Mouse (Mus musculus) retina, postnatal 7 days (tissue): ENCODE data around the gene Gpr65.
A peak's percentile ranks its signal among the peaks of the same experiment; 100 is the strongest.

Experiments used
- DNase-seq: peaks from one replicate; pipeline ENCODE4 v3.0.0-alpha.2; 2012; ENCODE audit warnings: low read depth, low spot score

Gpr65 gene

DNA sequence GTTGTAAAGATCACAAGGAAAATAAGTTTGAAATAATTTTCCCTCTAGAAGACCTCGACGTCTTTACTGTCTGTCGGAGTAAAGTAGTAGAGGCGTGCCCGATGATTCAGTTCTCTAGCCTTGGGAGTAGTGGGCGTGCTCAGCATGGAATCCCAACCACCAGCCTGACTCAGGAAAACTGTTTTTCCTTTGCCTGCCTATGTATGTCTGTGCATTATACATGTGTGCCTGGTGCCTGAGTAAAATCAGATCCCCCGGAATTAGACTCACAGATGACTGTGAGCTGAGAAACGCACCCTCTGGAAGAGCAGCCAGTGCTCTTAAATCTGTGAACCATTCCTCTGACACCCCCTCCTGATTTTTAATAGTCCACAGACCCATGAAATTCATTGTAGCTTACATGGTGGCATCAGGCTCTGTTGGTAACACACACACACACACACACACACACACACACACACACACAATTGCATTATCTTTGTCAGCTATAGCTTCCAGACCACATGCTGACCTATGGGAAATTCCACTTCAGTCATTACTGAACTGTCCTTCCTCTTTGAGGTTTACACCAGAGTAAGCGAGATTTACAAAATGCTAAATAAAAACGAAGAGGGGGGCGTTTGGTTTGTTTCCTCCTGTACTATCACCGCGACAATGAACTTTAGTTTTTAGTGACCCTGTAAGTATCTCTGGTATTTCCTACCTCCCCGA is 14.5 kb downstream of the Gpr65 start:
- no peak for DNase-seq

DNA sequence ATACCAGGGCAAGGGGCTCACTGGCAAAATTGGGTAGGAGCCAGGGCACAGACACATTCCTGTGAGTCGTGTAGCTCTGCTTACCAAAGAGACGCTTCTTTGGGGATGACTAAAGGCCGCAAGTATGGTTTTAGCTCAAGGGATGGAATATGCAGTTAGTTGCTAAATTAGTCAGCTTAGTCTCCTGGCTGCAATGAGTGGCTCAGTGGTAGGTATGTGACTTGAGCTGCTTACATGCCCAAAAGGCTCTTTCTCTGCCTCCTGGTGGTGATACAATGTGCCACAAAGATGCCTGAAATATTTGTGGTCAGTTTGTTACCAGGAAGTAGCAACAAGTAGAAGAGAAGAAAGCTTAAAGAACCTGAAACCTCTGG is 15.0 kb downstream of the Gpr65 start:
- DNase-seq = no peak

GRCm38 (mm10) chr12:98284477-98284876 is 16.0 kb downstream of the Gpr65 start:
- no peak for DNase-seq

DNA sequence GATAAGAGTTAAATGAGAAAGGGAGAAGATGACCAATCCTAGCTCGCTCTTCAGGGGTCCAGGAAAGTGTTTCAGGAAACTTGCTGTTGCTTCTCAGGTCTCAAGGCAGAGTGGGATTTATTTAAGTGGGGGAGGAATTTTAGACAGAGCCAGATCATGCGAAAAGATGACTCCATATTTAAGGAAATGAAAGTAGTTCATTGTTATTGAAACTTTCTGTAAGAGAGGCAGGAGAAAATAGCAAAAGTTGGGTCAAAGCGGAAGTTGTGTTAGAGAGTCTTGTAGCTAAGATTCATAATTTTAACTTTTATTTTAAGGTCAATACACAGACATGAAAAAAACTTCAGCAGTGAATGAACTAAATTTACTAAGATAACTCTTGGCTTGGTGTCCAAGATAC is 22.0 kb downstream of the Gpr65 start:
- no peak for DNase-seq

DNA sequence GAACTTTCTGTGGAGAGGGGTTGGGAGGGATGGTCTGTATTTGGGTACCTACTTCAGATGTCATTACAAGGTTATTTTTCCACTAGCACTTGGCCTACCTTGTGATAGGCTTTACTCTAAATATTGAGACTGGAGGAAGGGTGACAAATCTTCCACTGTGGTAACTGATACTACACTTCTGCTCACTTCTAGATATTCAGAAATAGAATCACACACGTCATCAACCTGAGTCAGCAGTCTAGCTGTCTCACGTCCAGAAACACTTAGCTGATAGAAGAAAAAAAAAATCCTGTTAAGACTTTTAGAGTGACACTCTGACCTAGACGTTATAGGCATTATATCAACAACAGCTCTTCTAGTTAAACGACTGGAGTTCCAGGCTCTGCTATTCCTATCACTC is 23.8 kb downstream of the Gpr65 start:
- DNase-seq = no peak

DNA sequence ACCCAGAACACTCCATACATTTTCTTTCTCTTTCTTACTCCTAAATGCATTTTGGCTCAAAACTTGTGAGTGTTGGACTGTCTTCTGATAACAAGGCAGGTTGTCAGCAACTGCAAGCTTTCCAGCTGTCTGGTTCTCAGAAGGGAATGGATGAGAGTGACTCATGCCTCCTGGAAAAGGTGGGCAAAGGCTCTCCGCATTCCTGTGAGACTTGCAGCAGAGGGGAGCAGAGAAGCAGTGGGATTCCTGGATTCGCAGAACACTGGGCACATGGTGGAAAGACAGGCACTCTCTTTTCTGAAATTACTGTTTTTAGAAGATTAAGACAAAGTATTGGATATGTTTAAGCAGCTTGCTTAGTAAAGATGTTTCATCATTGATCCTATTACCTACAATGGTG is 25.8 kb downstream of the Gpr65 start:
- DNase-seq = no peak

GRCm38 (mm10) chr12:98301980-98302379 is 33.5 kb downstream of the Gpr65 start:
- DNase-seq = no peak

DNA sequence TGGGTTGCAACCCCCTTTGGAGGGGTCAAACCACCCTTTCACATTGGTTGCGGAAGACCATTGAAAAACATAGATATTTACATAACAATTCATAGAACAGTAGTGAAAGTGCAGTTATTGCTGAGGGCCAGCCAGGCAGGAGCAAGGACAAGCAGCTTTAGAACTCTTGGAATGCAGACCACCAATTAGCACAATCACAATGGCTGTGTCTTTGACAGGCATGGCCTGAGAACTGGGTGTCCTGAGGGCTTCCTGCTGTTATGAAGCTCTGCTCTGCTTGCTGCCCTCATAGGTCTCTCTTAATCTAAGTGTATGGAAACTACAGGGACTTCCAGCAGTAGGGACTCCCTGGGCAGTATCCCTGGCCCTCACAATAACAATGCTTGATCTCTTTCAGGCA is 34.6 kb downstream of the Gpr65 start:
- no peak for DNase-seq

- DNase-seq = no peak
Measured at GRCm38 (mm10) chr12:98307179-98307915, 38.9 kb downstream of the Gpr65 start.

DNA sequence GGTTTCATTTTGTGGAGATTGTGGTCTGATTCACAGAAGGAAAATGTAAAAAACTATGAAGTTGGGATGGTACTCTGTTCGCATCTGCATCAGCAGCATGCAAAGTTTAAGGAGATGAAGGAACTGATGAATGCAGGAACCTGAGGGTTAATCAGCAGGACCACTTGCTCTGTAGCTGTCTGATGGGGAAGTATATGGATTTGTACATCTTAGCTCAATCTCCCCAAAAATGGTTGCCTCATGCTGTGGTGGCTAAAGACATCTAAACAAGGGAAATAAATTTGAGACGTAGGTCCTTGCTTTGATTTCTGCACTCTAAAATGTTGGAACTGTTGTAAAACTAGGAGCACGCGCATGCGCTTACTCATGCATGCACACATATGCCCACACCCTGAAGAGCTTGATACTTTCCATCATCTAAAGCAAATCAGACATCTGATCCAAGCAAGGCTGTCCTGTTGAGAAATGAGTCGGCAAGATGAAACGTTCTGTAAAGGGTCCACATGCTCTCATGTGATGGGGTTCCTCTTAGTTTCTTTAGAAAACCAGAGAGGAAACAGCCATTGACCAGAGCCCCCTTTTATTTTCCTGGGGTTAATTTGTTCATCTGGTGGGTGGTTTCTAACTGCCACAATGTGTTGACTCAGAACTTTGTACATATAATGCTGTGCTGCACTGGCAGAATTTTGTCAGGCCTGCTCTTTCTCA is 43.1 kb downstream of the Gpr65 start:
- DNase-seq = no peak

GRCm38 (mm10) chr12:98315924-98316323 is 47.5 kb downstream of the Gpr65 start:
- DNase-seq = no peak

GRCm38 (mm10) chr12:98317718-98318340 is 49.4 kb downstream of the Gpr65 start:
- DNase-seq = no peak

GRCm38 (mm10) chr12:98322426-98322825 is 54.0 kb downstream of the Gpr65 start:
- DNase-seq = no peak

DNA sequence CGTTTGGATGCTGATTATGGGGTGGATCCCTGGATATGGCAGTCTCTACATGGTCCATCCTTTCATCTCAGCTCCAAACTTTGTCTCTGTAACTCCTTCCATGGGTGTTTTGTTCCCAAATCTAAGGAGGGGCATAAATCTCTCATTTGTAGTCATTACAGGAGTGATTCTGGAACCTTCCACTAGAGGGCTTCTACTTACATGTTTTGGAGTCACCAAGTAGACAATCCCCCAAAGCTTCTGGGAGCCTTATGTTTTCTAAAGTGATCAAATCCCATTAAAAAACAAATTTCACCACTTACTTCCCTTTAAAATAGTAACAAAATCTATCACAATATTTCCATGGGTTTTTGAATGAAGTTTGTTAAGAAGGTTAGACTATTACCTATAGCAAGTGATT is 55.7 kb downstream of the Gpr65 start:
- peak; percentile 29 for DNase-seq
